Mouse (Mus musculus): ENCODE data around the gene Itga5. TPM values are rescaled to one million over a fixed set of nuclear protein-coding genes. Genes with fewer than 3 reads are reported as not detected.

Itga5 gene
- polyA plus RNA-seq, 1 experiment from 2014 or later, result 42.7 TPM

GRCm38 (mm10) chr15:103317120-103317519 lies 49.4 kb downstream of the Itga5 start:
- Histone ChIP-seq H3K27me3 (no peaks in the 10 kb centered on the region), H3K9ac (no peak overlapping the region), H3K4me3 (no peak overlapping the region), H3K4me2 (no peak overlapping the region), H3K4me1 (peaks cover 36% of the 10 kb centered on the region), H3K27ac (no peak overlapping the region), H3K36me3 (peaks cover 8% of the 10 kb centered on the region; the same call in 1 of the 2 replicates), H3K9me3 (no peaks in the 10 kb centered on the region)
- ATAC-seq (ENCODE audit: borderline replicate concordance, extremely low read depth, low FRiP score, low TSS enrichment), result no peak

GRCm38 (mm10) chr15:103315979-103316776 lies 50.4 kb downstream of the Itga5 start:
- ATAC-seq (ENCODE audit: borderline replicate concordance, extremely low read depth, low FRiP score, low TSS enrichment), result no peak
- peaks cover 8% of the 10 kb centered on the region; the same call in 1 of the 2 replicates for H3K36me3 ChIP-seq
- H3K4me2 ChIP-seq, result no peak overlapping the region
- H3K27me3 ChIP-seq, result no peaks in the 10 kb centered on the region
- H3K4me1 ChIP-seq, result peaks cover 31% of the 10 kb centered on the region
- no peak overlapping the region for H3K4me3 ChIP-seq
- H3K9me3 ChIP-seq, result no peaks in the 10 kb centered on the region
- no peak overlapping the region for H3K9ac ChIP-seq
- 63% methylated on average over 10 of the region's 10 CpGs for WGBS
- H3K27ac ChIP-seq, result no peak overlapping the region

GRCm38 (mm10) chr15:103315011-103315502 lies 51.5 kb downstream of the Itga5 start:
- Histone ChIP-seq H3K4me3 (peak overlapping the region; percentile 30), H3K36me3 (peaks cover 8% of the 10 kb centered on the region; the same call in 1 of the 2 replicates), H3K4me1 (peaks cover 31% of the 10 kb centered on the region), H3K9ac (peak overlapping the region; percentile 34), H3K9me3 (no peaks in the 10 kb centered on the region), H3K4me2 (peak overlapping the region; percentile 69), H3K27me3 (no peaks in the 10 kb centered on the region), H3K27ac (no peak overlapping the region)
- ATAC-seq (ENCODE audit: borderline replicate concordance, extremely low read depth, low FRiP score, low TSS enrichment), result peak; percentile 72
- WGBS, result 5% methylated on average over 18 of the region's 18 CpGs

- no peaks in the 10 kb centered on the region for H3K9me3 ChIP-seq
- H3K27me3 ChIP-seq, result peaks cover 2% of the 10 kb centered on the region; the same call in 1 of the 2 replicates
- 52% methylated on average over 22 of the region's 22 CpGs for WGBS
- peaks cover 31% of the 10 kb centered on the region for H3K4me1 ChIP-seq
- no peak overlapping the region for H3K27ac ChIP-seq
- 0 out of 2 replicates have a peak, but pooled peaks have one; percentile 5 for ATAC-seq (ENCODE audit: borderline replicate concordance, extremely low read depth, low FRiP score, low TSS enrichment)
- no peak overlapping the region for H3K9ac ChIP-seq
- peak overlapping the region; percentile 30 for H3K4me3 ChIP-seq
- peaks cover 8% of the 10 kb centered on the region; the same call in 1 of the 2 replicates for H3K36me3 ChIP-seq
- H3K4me2 ChIP-seq, result peak overlapping the region; percentile 69
These were observed 52.4 kb downstream of the Itga5 start for GRCm38 (mm10) chr15:103314181-103314580.

GRCm38 (mm10) chr15:103313495-103314095 lies 53.0 kb downstream of the Itga5 start:
- Histone ChIP-seq H3K4me3 (no peak overlapping the region), H3K9ac (0 out of 2 replicates have a peak overlapping the region, but pooled peaks have one; percentile 8)

GRCm38 (mm10) chr15:103310365-103310910 lies 56.1 kb downstream of the Itga5 start, which contains the start of gene Gpr84:
Gpr84 (minus strand) TSS chr15:103310612.
- Histone ChIP-seq H3K4me1 (peaks cover 50% of the 10 kb centered on the region), H3K9me3 (no peaks in the 10 kb centered on the region), H3K4me2 (no peak within 1 kb of the TSS), H3K36me3 (no peaks in the 10 kb centered on the region), H3K4me3 (no peak within 1 kb of the TSS), H3K27ac (no peak within 1 kb of the TSS), H3K9ac (no peak within 1 kb of the TSS), H3K27me3 (peaks cover 6% of the 10 kb centered on the region; the same call in 1 of the 2 replicates)
- 40% methylated on average over 6 of the region's 6 CpGs for WGBS
- ATAC-seq (ENCODE audit: borderline replicate concordance, extremely low read depth, low FRiP score, low TSS enrichment), result no peak

More at GRCm38 (mm10) chr15:103313495-103314095, 53.0 kb downstream of the Itga5 start:
- Histone ChIP-seq H3K27ac (no peak overlapping the region), H3K4me2 (peak overlapping the region; percentile 69), H3K27me3 (peaks cover 6% of the 10 kb centered on the region; the same call in 1 of the 2 replicates), H3K4me1 (peaks cover 34% of the 10 kb centered on the region), H3K36me3 (peaks cover 8% of the 10 kb centered on the region; the same call in 1 of the 2 replicates), H3K9me3 (no peaks in the 10 kb centered on the region)
- WGBS, result 27% methylated on average over 18 of the region's 18 CpGs
- ATAC-seq (ENCODE audit: borderline replicate concordance, extremely low read depth, low FRiP score, low TSS enrichment), result no peak

GRCm38 (mm10) chr15:103308876-103309580 lies 57.5 kb downstream of the Itga5 start:
- Histone ChIP-seq H3K4me3 (no peak overlapping the region), H3K36me3 (no peaks in the 10 kb centered on the region), H3K9ac (peak overlapping the region; percentile 20; the same call in 1 of the 2 replicates), H3K4me1 (peaks cover 43% of the 10 kb centered on the region), H3K27me3 (peaks cover 6% of the 10 kb centered on the region; the same call in 1 of the 2 replicates), H3K9me3 (no peaks in the 10 kb centered on the region), H3K4me2 (peak overlapping the region; percentile 35), H3K27ac (no peak overlapping the region)
- 62% methylated on average over 26 of the region's 26 CpGs for WGBS
- no peak for ATAC-seq (ENCODE audit: borderline replicate concordance, extremely low read depth, low FRiP score, low TSS enrichment)

- WGBS, result 31% methylated on average over 28 of the region's 28 CpGs
- peaks cover 44% of the 10 kb centered on the region for H3K4me1 ChIP-seq
- H3K27ac ChIP-seq, result no peak overlapping the region
- H3K9ac ChIP-seq, result peak overlapping the region; percentile 20; the same call in 1 of the 2 replicates
- no peak for ATAC-seq (ENCODE audit: borderline replicate concordance, extremely low read depth, low FRiP score, low TSS enrichment)
- H3K36me3 ChIP-seq, result no peaks in the 10 kb centered on the region
- H3K4me3 ChIP-seq, result no peak overlapping the region
- H3K27me3 ChIP-seq, result peaks cover 6% of the 10 kb centered on the region; the same call in 1 of the 2 replicates
- no peaks in the 10 kb centered on the region for H3K9me3 ChIP-seq
- peak overlapping the region; percentile 35 for H3K4me2 ChIP-seq
These were observed 58.3 kb downstream of the Itga5 start for GRCm38 (mm10) chr15:103308056-103308875.

- peak overlapping the region; percentile 41 for H3K4me2 ChIP-seq
- peaks cover 54% of the 10 kb centered on the region for H3K4me1 ChIP-seq
- peak overlapping the region; percentile 41 for H3K9ac ChIP-seq
- H3K9me3 ChIP-seq, result no peaks in the 10 kb centered on the region
- peaks cover 6% of the 10 kb centered on the region; the same call in 1 of the 2 replicates for H3K27me3 ChIP-seq
- no peaks in the 10 kb centered on the region for H3K36me3 ChIP-seq
- no peak for ATAC-seq (ENCODE audit: borderline replicate concordance, extremely low read depth, low FRiP score, low TSS enrichment)
- no peak overlapping the region for H3K4me3 ChIP-seq
- 2% methylated on average over 7 of the region's 7 CpGs for WGBS
- 0 out of 2 replicates have a peak overlapping the region, but pooled peaks have one; percentile 95 for H3K27ac ChIP-seq
These were observed 59.4 kb downstream of the Itga5 start for GRCm38 (mm10) chr15:103307125-103307524.

- Histone ChIP-seq H3K27ac (peak overlapping the region; percentile 95), H3K27me3 (peaks cover 6% of the 10 kb centered on the region; the same call in 1 of the 2 replicates), H3K36me3 (no peaks in the 10 kb centered on the region), H3K9ac (peak overlapping the region; percentile 72), H3K4me3 (peak overlapping the region; percentile 48), H3K4me1 (peaks cover 64% of the 10 kb centered on the region), H3K4me2 (peak overlapping the region; percentile 73), H3K9me3 (no peaks in the 10 kb centered on the region)
- 27% methylated on average over 8 of the region's 8 CpGs for WGBS
- no peak for ATAC-seq (ENCODE audit: borderline replicate concordance, extremely low read depth, low FRiP score, low TSS enrichment)
These were observed 60.5 kb downstream of the Itga5 start for GRCm38 (mm10) chr15:103305792-103306645.
